Mouse (Mus musculus): ENCODE data around the gene Hunk.

The Hunk gene

GRCm38 (mm10) chr16:90437276-90437675 is 51.5 kb downstream of the Hunk start:
- no peak for DNase-seq (ENCODE audit: low spot score)

GRCm38 (mm10) chr16:90439493-90439892 is 53.7 kb downstream of the Hunk start:
- no peak for DNase-seq (ENCODE audit: low spot score)

- DNase-seq (ENCODE audit: low spot score): no peak
Measured at GRCm38 (mm10) chr16:90440654-90441053, 54.8 kb downstream of the Hunk start.

GRCm38 (mm10) chr16:90442991-90443390 is 57.2 kb downstream of the Hunk start:
- no peak for DNase-seq (ENCODE audit: low spot score)

- peak; percentile 42 for DNase-seq (ENCODE audit: low spot score)
Measured at GRCm38 (mm10) chr16:90453197-90453596, 67.4 kb downstream of the Hunk start.

GRCm38 (mm10) chr16:90456495-90457125 is 70.8 kb downstream of the Hunk start:
- DNase-seq (ENCODE audit: low spot score): no peak

- no peak for DNase-seq (ENCODE audit: low spot score)
Measured at GRCm38 (mm10) chr16:90458899-90459610, 73.2 kb downstream of the Hunk start.

- no peak for DNase-seq (ENCODE audit: low spot score)
Measured at GRCm38 (mm10) chr16:90461304-90461905, 75.6 kb downstream of the Hunk start.

- no peak for DNase-seq (ENCODE audit: low spot score)
Measured at GRCm38 (mm10) chr16:90462728-90463275, 77.0 kb downstream of the Hunk start.

GRCm38 (mm10) chr16:90465154-90465553 is 79.3 kb downstream of the Hunk start:
- no peak for DNase-seq (ENCODE audit: low spot score)

- DNase-seq (ENCODE audit: low spot score): no peak
Measured at GRCm38 (mm10) chr16:90468286-90468685, 82.5 kb downstream of the Hunk start.

- DNase-seq (ENCODE audit: low spot score): no peak
Measured at GRCm38 (mm10) chr16:90475701-90476229, 90.0 kb downstream of the Hunk start.

- DNase-seq (ENCODE audit: low spot score): no peak
Measured at GRCm38 (mm10) chr16:90481612-90482011, 95.8 kb downstream of the Hunk start.

GRCm38 (mm10) chr16:90483341-90483740 is 97.5 kb downstream of the Hunk start:
- no peak for DNase-seq (ENCODE audit: low spot score)

- DNase-seq (ENCODE audit: low spot score): no peak
Measured at GRCm38 (mm10) chr16:90485125-90485524, 99.3 kb downstream of the Hunk start.

- no peak for DNase-seq (ENCODE audit: low spot score)
Measured at GRCm38 (mm10) chr16:90485599-90485998, 99.8 kb downstream of the Hunk start.

GRCm38 (mm10) chr16:90490066-90490465 is 104.3 kb downstream of the Hunk start:
- DNase-seq (ENCODE audit: low spot score): no peak

GRCm38 (mm10) chr16:90491898-90492499 is 106.2 kb downstream of the Hunk start:
- DNase-seq (ENCODE audit: low spot score): no peak

- no peak for DNase-seq (ENCODE audit: low spot score)
Measured at GRCm38 (mm10) chr16:90496930-90497329, 111.1 kb downstream of the Hunk start.

GRCm38 (mm10) chr16:90497749-90498464 is 112.1 kb downstream of the Hunk start:
- DNase-seq (ENCODE audit: low spot score): no peak

- no peak for DNase-seq (ENCODE audit: low spot score)
Measured at GRCm38 (mm10) chr16:90500809-90501208, 115.0 kb downstream of the Hunk start.

GRCm38 (mm10) chr16:90505252-90505651 is 119.4 kb downstream of the Hunk start:
- no peak for DNase-seq (ENCODE audit: low spot score)

All from urinary bladder, postnatal 25 days (tissue).